Mouse (Mus musculus) R1 (cell line): Measurements from ENCODE around the gene Mrps12.

Experiments used
- DNase-seq: peaks from one replicate; pipeline ENCODE4 v3.0.0-alpha.2; 2018; ENCODE audit warnings: low read depth, low spot score

The Mrps12 gene

GRCm38 (mm10) chr7:28741709-28742438 lies at the start of gene Mrps12, which contains the start of gene Sars2:
Gene Mrps12, minus strand, starts transcription at chr7:28741820.
Gene Sars2, plus strand, starts transcription at chr7:28741992.
- peak; percentile 100 for DNase-seq

GRCm38 (mm10) chr7:28790066-28790806 lies 48.6 kb upstream of the Mrps12 start:
- peak; percentile 57 for DNase-seq

- DNase-seq: no peak
Measured at GRCm38 (mm10) chr7:28789235-28789634, 47.6 kb upstream of the Mrps12 start.

- DNase-seq: no peak
Measured at GRCm38 (mm10) chr7:28788307-28789195, 46.9 kb upstream of the Mrps12 start, which contains the start of gene Rinl. Gene Rinl, plus strand, starts transcription at chr7:28788969.

GRCm38 (mm10) chr7:28787884-28788283 lies 46.3 kb upstream of the Mrps12 start:
- no peak for DNase-seq

GRCm38 (mm10) chr7:28785161-28785560 lies 43.5 kb upstream of the Mrps12 start:
- no peak for DNase-seq

- DNase-seq: no peak
Measured at GRCm38 (mm10) chr7:28781261-28781663, 39.6 kb upstream of the Mrps12 start.

- no peak for DNase-seq
Measured at GRCm38 (mm10) chr7:28780857-28781256, 39.2 kb upstream of the Mrps12 start.

- peak; percentile 92 for DNase-seq
Measured at GRCm38 (mm10) chr7:28780067-28780658, 38.5 kb upstream of the Mrps12 start.

- no peak for DNase-seq
Measured at GRCm38 (mm10) chr7:28778825-28779224, 37.2 kb upstream of the Mrps12 start.

- DNase-seq: no peak
Measured at GRCm38 (mm10) chr7:28775129-28775528, 33.5 kb upstream of the Mrps12 start.

- DNase-seq: no peak
Measured at GRCm38 (mm10) chr7:28774164-28774563, 32.5 kb upstream of the Mrps12 start.

- DNase-seq: no peak
Measured at GRCm38 (mm10) chr7:28773163-28773562, 31.5 kb upstream of the Mrps12 start.

- DNase-seq: no peak
Measured at GRCm38 (mm10) chr7:28771867-28772266, 30.2 kb upstream of the Mrps12 start.

- DNase-seq: no peak
Measured at GRCm38 (mm10) chr7:28770309-28770708, 28.7 kb upstream of the Mrps12 start.

GRCm38 (mm10) chr7:28769414-28769958 lies 27.9 kb upstream of the Mrps12 start:
- no peak for DNase-seq

GRCm38 (mm10) chr7:28767462-28767965 lies 25.9 kb upstream of the Mrps12 start, which contains the start of gene Nfkbib:
Gene Nfkbib, minus strand, starts transcription at chr7:28767512.
- no peak for DNase-seq

- DNase-seq: peak; percentile 47
Measured at GRCm38 (mm10) chr7:28766910-28767309, 25.3 kb upstream of the Mrps12 start.

- peak; percentile 100 for DNase-seq
Measured at GRCm38 (mm10) chr7:28766173-28766879, 24.7 kb upstream of the Mrps12 start, which contains the start of gene Sirt2. Gene Sirt2, plus strand, starts transcription at chr7:28766735.

GRCm38 (mm10) chr7:28765211-28765610 lies 23.6 kb upstream of the Mrps12 start:
- DNase-seq: no peak
